Mouse (Mus musculus): ENCODE results near the gene Lsp1. TPM values are rescaled to one million over a fixed set of nuclear protein-coding genes. Genes with fewer than 3 reads are reported as not detected.

Gene Lsp1
- polyA plus RNA-seq, 1 experiment from 2014 or later, result 11.1 TPM

Other genes with a start within 250 kb of the Lsp1 start
- not detected in 2 replicates for gene Gm7579, start 248.9 kb upstream of the Lsp1 start, polyA plus RNA-seq (2016; fragmentation: Nextera tagmentation; extraction: Ambion mirVana)
- gene Krtap5-5, start 230.8 kb upstream of the Lsp1 start, polyA plus RNA-seq (2016; fragmentation: Nextera tagmentation; extraction: Ambion mirVana), result not detected in 2 replicates
- gene Gm40460, start 219.7 kb upstream of the Lsp1 start, polyA plus RNA-seq (2016; fragmentation: Nextera tagmentation; extraction: Ambion mirVana), result not detected in 2 replicates
- gene Gm2431, start 202.5 kb upstream of the Lsp1 start, polyA plus RNA-seq (2016; fragmentation: Nextera tagmentation; extraction: Ambion mirVana), result not detected in 2 replicates
- gene Gm4559, start 186.4 kb upstream of the Lsp1 start, polyA plus RNA-seq (2016; fragmentation: Nextera tagmentation; extraction: Ambion mirVana), result not detected in 2 replicates
- not detected in 2 replicates for gene Krtap5-1, start 163.7 kb upstream of the Lsp1 start, polyA plus RNA-seq (2016; fragmentation: Nextera tagmentation; extraction: Ambion mirVana)
- gene Krtap5-4, start 157.3 kb upstream of the Lsp1 start, polyA plus RNA-seq (2016; fragmentation: Nextera tagmentation; extraction: Ambion mirVana), result not detected in 2 replicates
- 0.43 and 0.63 TPM in 2 replicates for gene Ifitm10, start 87.1 kb upstream of the Lsp1 start, polyA plus RNA-seq (2016; fragmentation: Nextera tagmentation; extraction: Ambion mirVana)
- gene Gm49369, start 78.1 kb upstream of the Lsp1 start, polyA plus RNA-seq (2016; fragmentation: Nextera tagmentation; extraction: Ambion mirVana), result 0.56 TPM in 1 of 2 replicates, not detected in the other
- 163 and 183 TPM in 2 replicates for gene Ctsd, start 72.8 kb upstream of the Lsp1 start, polyA plus RNA-seq (2016; fragmentation: Nextera tagmentation; extraction: Ambion mirVana)
- 0.56 TPM in 1 of 2 replicates, not detected in the other for gene Syt8, start 26.0 kb upstream of the Lsp1 start, polyA plus RNA-seq (2016; fragmentation: Nextera tagmentation; extraction: Ambion mirVana)
- gene Tnni2, start 19.0 kb upstream of the Lsp1 start, polyA plus RNA-seq (2016; fragmentation: Nextera tagmentation; extraction: Ambion mirVana), result 0.66 TPM in 1 of 2 replicates, not detected in the other
- 1.0 and 1.1 TPM in 2 replicates for gene Tnnt3, start 38.0 kb downstream of the Lsp1 start, polyA plus RNA-seq (2016; fragmentation: Nextera tagmentation; extraction: Ambion mirVana)
- 10.3 and 15.0 TPM in 2 replicates for gene Mrpl23, start 71.9 kb downstream of the Lsp1 start, polyA plus RNA-seq (2016; fragmentation: Nextera tagmentation; extraction: Ambion mirVana)
- gene Igf2, start 206.0 kb downstream of the Lsp1 start, polyA plus RNA-seq (2016; fragmentation: Nextera tagmentation; extraction: Ambion mirVana), result 154 and 211 TPM in 2 replicates
- gene Gm49394, start 209.1 kb downstream of the Lsp1 start, polyA plus RNA-seq (2016; fragmentation: Nextera tagmentation; extraction: Ambion mirVana), result not detected in 2 replicates

All from midbrain, embryonic 12.5 days (tissue).